Mouse (Mus musculus) megakaryocyte-erythroid progenitor cell, adult 5 weeks (primary cell): ENCODE data around the gene Mob2. TPM values are rescaled to one million over a fixed set of nuclear protein-coding genes. Genes with fewer than 3 reads are reported as not detected.

ENCODE experiments used
- polyA plus RNA-seq: library from polyadenylated mRNA; stranded (reverse); fragments of >175 nt; gene quantifications from 2 replicates; pipeline ENCODE4 v1.2.3, GENCODE M21; 2012

The Mob2 gene
- 51.7 TPM in 2 replicates for polyA plus RNA-seq

GRCm38 (mm10) chr7:142060931-142061565, at the start of gene Mob2:
Gene Mob2, minus strand, starts transcription at chr7:142061065.

GRCm38 (mm10) chr7:142095183-142095931, 34.5 kb upstream of the Mob2 start, which contains the start of gene Dusp8:
Gene Dusp8, minus strand, starts transcription at chr7:142095843.

Other genes starting within 250 kb of the Mob2 start
- 0.01 and 0.02 TPM in 2 replicates for gene Muc5b, start 222.0 kb downstream of the Mob2 start, polyA plus RNA-seq
- gene Tollip, start 142.6 kb downstream of the Mob2 start, polyA plus RNA-seq, result 58.7 and 65.6 TPM in 2 replicates
- gene Brsk2, start 111.3 kb downstream of the Mob2 start, polyA plus RNA-seq, result not detected in 2 replicates
- 2.6 and 3.2 TPM in 2 replicates for gene Dusp8, start 34.8 kb upstream of the Mob2 start, polyA plus RNA-seq
- not detected in 2 replicates for gene Gm45618, start 59.7 kb upstream of the Mob2 start, polyA plus RNA-seq
- gene Gm39115, start 75.0 kb upstream of the Mob2 start, polyA plus RNA-seq, result not detected in 2 replicates
- gene Gm45337, start 83.5 kb upstream of the Mob2 start, polyA plus RNA-seq, result not detected in 2 replicates
- not detected in 2 replicates for gene Gm29735, start 96.0 kb upstream of the Mob2 start, polyA plus RNA-seq
- gene Gm4553, start 104.7 kb upstream of the Mob2 start, polyA plus RNA-seq, result not detected in 2 replicates
- not detected in 2 replicates for gene Krtap5-2, start 114.9 kb upstream of the Mob2 start, polyA plus RNA-seq
- not detected in 2 replicates for gene Gm10153, start 129.3 kb upstream of the Mob2 start, polyA plus RNA-seq
- gene Krtap5-3, start 140.3 kb upstream of the Mob2 start, polyA plus RNA-seq, result not detected in 2 replicates
- not detected in 2 replicates for gene Gm7579, start 150.8 kb upstream of the Mob2 start, polyA plus RNA-seq
- not detected in 2 replicates for gene Krtap5-5, start 168.9 kb upstream of the Mob2 start, polyA plus RNA-seq
- not detected in 2 replicates for gene Gm40460, start 180.0 kb upstream of the Mob2 start, polyA plus RNA-seq
- not detected in 2 replicates for gene Gm2431, start 197.3 kb upstream of the Mob2 start, polyA plus RNA-seq
- gene Gm4559, start 213.3 kb upstream of the Mob2 start, polyA plus RNA-seq, result not detected in 2 replicates
- not detected in 2 replicates for gene Krtap5-1, start 236.1 kb upstream of the Mob2 start, polyA plus RNA-seq
- gene Krtap5-4, start 242.5 kb upstream of the Mob2 start, polyA plus RNA-seq, result not detected in 2 replicates